Mouse (Mus musculus) gastrocnemius, adult 18-20 months (tissue): ENCODE results near the gene Nudt7. TPM values are rescaled to one million over a fixed set of nuclear protein-coding genes. Genes with fewer than 3 reads are reported as not detected.

ENCODE experiments used
- DNase-seq: peaks from one replicate; pipeline ENCODE4 v3.0.0; 2021; ENCODE audit warnings: low spot score
- long read RNA-seq, 2 experiments: library from polyadenylated mRNA; stranded (forward); transcript quantifications; one replicate each; pipeline ENCODE4 v2.0.0; 2021
- total RNA-seq, 2 experiments: library from RNA; stranded (reverse); gene quantifications; 2 replicates each; pipeline ENCODE4 v1.2.3; 2021

Gene Nudt7
- total RNA-seq = 10 to 100 TPM; 24.9 to 27.5 TPM
- long read RNA-seq, experiment 1, transcript Nudt7-202 (4 exons, 3,543 nt) = major isoform, 5 of 14 reads
- long read RNA-seq, experiment 1, partial matches to known transcripts = 1 of 14 reads
- long read RNA-seq, experiment 1, other reads (novel, unspliced or antisense) = 1 of 14 reads
- long read RNA-seq, experiment 2, transcript Nudt7-202 (4 exons, 3,543 nt) = major isoform, 14 of 19 reads
- long read RNA-seq, experiment 2, partial matches to known transcripts = 0 of 19 reads
- long read RNA-seq, experiment 2, other reads (novel, unspliced or antisense) = 2 of 19 reads

DNA sequence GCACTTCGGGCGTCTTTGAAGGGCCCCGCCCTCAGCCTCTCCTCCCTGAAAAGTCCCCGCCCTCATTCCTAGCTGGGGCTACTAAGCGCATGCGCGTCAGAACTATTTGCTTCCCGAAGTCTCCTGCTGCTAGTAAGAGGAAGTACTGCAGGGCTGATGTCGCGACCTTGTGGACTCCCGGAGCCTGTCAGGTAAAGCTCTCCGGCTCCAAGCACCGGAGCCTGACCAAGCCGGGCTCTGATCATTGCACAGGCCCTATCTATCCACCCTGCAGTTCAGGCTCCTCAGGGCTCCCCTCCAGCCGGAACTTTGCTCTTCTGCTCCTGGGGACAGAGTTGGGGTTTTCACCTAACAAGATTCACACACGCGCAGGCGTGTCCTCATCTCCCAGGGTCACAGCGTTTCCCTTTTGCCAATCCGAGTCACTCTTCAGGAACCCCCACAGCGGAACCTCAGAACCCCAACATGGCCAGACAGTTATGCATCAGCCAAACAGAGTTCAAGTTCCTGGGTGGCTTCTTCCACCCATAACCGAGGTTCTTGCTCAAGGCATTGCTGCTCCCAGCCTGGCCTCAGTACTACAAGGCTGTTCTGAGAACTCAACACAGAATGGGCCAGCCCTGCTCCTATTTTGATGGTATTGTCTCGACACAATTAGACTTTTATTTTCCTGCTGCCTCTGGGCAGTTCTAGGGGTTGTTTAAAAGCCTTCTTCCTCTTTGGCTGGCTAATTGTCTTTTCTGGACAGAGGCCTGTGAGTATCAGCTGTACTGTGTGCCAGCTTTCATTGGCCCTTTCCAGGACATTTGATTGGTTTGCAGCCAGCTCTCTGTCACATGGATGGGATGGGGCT lies at the start of gene Nudt7:
Gene Nudt7, plus strand, starts transcription at position 48 of the 853 bp plus-strand sequence.
- peak; percentile 94 for DNase-seq

DNA sequence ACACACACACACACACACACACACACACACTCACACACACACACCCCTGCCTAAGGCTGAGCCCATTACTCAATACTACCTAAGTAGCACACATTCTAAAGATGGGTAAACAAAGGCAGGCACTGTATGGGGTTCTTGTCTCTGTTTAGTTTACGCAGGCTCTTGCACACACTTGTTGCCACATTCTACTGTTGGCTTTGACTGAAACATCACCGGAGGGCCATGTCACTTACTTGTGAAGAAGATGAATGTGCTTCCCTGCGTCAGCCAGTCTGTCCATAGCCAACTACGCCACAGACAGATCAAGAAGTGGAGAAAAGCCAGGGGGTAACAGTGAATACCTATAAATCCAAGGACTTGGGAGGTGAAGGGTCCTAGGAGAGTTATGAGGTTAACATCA lies 45.4 kb upstream of the Nudt7 start:
- no peak for DNase-seq

DNA sequence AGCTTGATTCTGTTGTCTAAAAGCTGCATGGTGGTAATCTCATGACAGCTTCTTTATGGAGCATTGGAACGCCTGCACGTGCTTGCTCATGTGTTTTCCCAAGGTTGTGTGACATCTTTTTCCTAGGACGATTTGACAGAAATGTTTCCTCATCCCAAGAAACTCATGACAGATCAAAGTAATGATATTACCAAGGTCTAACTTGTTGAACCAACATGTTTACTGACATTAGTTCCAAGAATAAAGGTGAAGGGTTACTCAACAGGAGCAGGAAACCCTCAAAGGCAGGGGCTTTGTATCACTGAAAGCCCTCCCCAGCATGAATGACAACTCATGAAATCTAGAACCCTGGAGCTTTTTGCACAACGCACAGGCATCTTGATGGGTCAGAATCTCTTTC lies 42.6 kb upstream of the Nudt7 start:
- DNase-seq = no peak

DNA sequence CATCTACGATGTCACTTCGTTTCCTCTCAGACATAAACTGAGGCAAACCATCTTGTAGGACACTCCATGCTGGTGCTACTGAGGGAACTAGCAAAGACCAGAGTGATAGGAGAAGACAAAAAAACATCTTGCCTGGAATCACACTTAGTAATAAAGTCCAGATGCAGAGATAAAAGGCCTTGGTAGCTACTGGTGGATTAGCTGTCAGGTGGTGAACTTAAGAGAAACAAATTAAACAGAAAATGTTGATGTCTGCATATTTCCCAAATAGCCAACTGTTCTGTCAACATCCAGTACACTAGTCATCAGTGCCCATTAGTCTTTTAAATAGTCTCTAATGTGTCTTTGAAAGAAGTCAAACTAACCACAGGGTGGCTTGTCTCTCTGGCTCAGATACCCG lies 40.0 kb upstream of the Nudt7 start:
- no peak for DNase-seq

DNA sequence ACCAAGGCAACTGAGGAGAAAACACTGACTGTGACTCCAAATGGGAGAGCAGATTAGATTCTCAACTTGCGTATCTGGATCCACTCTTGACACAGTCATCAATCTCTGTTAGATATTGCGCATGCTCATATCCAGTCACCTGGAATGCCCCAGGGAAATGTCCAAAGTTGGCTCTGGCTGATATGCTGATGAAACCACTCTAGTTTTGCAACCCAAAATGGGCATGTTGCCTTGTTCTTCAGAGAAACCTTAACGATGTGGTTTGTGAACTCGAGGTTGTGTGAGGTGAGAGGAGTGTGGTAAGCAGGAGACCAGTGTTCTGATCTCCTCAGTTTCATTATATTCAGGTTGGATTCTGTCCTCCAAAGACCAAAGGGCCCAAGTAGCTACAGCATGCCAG lies 38.8 kb upstream of the Nudt7 start:
- peak; percentile 2 for DNase-seq

DNA sequence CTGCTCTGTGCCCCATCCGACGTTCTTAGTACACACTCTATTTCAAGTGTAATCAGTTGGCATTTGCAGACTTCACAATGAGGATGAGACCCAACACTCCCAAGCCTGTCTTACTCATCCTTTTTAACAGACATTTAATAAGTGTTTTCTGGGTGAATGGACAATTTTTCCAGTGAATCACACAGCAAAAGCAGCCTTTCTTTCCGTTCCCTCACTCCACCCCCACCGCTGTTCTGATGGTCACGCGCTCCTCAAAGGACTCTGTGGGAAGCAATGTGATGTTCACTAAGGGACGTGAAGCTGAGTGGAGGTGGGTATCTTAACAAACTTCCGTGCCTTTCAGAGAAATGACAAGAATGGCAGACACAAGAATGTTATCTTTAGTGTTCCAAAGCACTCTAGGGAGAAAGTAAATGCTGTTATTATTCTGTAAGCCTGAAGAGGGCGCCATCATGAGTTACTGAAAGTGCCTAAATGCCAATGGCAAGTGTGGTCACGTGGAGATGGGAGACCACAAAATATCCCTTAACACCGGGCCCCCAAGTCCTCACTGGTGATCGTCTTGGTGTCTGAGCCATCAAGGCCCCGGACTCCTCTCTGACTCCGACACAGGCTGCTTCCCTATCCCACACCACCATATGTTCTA lies 32.7 kb upstream of the Nudt7 start:
- no peak for DNase-seq

DNA sequence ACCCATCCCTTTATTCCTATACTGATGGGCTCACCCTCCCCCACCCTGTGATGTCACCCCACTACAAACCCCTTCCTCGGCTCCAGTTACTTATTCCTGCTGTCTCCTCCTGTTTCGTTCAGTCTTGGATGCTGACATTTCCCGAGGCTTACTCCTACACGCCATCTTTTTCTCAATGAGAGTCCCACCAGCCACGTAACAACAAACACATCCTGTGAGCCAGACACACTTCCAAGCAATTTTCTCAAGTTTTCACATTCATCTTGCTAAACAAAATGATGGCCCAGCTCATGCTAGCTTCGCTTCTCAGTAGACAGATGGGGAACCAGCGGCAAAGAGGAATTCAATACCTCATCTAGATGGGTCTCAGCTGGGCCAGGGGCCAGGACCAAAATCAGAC lies 30.0 kb upstream of the Nudt7 start:
- no peak for DNase-seq

DNA sequence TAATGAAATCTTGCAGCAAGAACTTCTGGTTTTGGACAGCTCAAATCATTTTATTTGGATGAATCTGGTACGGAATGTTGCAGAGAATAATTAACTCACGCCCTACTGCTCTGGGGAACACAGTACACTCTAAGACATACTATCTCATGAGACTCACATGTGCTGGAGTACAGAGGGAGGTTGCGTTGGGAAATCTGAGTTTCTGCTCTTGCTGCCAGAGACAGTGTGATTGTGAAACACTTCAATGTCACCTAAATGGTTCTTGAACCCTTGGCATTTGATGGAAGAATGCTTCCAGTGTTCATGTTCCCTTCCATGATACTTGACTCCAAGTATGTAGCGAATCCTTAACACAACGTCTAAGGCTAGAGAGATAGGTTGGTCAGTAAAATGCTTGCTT lies 27.4 kb upstream of the Nudt7 start:
- no peak for DNase-seq

DNA sequence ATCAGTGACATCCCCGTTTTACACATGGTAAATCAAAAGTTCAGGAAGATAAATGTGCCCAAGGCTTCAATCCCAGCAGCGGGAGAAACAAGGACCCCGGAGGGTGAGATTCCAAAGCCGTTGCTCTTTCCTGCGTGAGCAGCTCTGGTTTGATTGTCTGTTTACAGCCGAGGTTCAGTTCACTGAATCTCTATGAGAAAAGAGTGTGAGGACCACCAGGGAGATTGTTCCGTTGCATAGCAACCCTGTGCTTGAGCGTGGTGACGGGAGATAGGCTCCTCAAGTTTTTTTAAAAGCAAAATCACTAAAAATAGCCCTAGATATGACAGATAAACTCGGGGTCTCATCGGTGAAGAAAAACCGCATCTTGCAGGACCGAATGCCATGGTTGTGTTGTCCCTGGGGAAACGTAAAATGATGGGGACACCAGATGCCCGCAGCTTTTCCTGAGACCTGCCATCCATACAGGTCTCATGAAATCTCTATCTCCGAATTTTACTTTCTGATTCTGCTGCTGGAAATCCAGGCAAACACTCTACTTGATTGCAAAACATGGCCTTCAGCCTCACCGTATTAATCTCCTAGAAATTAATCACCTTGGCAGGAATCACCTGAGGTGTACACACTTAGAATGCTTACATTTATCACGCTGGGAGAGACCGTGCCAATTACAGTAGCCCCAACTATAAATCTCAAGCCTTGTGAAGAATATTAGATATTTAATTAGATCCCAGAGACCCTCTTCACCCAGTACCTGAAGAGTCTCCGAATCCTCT lies 23.8 kb upstream of the Nudt7 start:
- DNase-seq = no peak

DNA sequence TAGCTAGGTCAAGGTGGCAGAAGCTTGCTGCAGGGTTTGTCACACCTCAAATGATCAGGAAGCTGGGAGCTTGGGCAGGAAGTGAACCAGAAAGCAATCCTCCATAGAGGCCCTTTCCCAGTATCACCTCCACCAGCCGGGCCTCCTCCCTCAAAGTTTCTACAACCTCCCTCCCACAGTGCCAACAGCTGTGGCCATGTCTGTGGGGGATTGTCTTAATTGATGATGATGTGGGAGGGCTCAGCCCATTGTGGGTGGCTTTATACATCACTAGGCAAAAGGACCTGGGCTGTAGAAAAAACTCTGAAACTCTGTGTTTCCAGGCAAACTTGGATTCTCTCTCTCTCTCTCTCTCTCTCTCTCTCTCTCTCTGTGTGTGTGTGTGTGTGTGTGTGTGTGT lies 18.3 kb upstream of the Nudt7 start:
- DNase-seq = no peak

DNA sequence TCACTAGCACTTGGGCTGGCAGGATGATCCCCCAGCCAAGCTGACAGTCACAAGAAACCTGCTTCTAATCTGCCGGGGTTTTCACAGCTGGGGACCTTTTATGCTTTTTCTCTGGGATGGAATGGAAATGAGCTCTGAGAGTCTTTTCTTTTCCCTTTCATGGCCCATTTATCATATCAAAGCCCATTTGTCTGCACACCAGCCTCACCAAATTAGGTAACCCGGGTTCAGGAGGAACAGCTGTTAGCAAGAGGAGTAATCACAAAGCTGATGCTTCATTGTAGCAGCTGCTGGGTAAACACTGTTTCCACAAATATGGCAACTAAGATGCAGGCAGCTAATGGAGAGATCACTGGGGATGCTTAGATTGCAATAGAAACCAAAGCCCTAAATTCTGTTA lies 17.3 kb upstream of the Nudt7 start:
- DNase-seq = no peak

DNA sequence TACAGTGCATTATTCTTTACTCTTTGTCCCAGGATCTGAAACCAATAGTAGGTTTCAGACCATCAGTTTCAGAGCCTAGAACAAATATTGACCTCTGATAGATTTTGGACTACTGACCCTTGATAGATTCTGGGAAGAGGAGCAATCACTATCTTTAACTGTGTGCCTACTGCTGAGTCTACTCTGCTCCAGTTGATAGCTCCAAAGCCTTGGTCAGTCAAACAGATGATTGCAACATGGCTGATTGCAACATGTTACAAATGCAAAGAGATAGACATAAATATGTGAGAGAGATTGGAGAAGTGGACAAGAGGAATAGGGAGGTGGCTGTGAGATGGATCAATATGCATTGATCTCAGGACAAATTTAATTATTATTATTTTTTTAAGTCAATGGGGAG lies 15.9 kb upstream of the Nudt7 start:
- DNase-seq = no peak

DNA sequence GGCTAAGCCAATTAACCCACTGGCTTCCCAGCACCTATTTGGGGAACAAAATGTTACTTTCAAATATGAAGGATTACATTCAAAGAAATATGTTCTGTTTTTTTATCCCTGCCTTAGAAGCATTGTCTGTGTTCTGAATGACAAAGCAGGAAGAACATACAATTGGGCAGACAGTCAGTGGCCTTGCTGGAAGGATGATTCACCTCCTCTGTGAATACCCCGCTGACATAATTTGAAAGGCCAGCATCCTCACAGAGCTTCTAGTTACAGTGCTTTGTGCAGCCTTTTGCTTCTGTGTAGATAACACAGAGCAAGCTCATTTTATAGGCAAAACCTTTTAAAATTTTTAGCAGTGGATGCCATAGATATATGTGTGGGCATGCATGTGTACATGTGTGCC lies 11.6 kb upstream of the Nudt7 start:
- DNase-seq = no peak

DNA sequence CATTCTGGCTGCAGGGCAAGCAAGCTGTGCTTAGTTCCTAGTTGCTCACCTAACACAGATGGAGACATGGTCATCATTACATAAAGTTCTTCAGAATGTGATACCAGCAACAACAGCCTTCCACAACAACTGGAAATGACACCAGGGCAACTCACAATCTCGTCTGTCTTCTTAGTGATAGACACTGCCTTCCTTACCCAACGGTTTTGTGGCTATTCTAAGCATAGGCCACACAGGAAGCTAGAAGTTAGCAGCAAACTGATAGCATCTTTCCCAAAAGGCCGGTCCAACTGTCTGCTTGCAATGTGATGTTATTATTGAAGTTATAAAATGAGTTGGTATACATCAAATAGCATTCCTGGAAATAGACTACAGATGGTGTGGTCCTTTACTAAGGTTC lies 9.7 kb upstream of the Nudt7 start:
- DNase-seq = no peak

DNA sequence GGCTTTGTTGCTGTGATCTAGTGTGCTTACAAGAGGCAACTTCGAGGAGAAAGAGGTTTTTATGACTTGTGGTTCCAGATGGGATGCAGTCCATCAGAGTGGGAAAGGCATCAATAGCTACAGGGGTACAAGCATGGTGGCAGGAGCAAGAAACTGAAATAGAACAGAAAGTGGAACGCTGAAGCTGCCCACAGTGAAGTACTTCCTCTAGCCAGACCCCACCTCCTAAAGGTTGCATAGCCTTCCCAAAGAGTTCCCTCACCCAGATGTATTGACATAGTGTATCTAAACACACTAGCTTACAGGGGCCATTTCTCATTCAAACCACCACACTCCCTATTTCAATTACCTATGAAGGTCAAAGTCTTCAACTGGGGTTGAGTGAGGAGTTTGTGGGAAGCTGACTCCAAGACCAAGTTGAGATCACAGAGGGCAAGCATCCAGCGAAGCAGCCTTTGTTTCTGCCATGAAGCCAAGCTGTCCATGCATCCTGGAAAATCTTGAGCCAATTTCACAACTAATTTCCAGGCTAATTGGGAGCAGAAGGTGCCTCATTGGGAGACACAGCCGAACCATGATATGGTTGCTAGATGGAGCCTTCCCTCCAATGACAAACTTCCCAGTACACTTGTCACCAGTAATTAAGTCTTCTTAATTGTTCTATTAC lies 9.1 kb upstream of the Nudt7 start:
- DNase-seq = no peak

DNA sequence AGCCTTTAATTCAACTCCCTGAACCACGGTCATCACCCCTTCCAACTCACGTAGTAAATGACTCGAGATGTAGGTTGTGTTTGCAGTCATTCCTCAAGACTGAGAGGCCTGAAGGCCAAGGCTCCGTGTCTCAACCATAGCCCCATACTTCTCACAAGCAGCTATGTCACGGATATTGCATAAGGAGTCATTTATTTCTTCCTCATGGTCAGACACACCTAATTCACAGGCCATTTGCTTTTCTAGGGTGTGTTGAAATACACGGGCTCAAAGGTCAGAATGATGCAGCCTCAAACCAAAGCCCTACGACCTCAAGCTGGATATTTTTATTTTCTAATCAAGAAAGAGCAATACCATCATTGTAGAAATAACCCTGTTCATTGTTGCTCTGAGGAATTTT lies 2.5 kb upstream of the Nudt7 start:
- no peak for DNase-seq

DNA sequence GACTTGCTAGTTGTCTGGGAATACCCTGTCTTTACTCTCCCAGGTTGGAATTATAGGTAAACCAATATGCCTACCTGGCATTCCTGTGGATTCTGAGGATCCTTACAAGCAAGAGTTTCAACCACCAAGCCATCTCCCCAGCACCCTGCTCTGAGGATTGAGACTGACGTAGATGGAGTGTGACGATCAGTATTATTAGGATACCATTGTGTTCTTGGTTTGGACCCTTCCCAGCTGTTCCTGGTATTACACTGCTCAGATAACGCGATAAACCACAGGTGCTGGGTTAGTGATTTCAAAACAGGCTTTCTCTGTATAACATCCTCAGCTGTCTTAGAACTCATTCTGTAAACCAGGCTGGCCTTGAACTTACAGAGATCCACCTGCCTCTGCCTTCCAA lies 1.9 kb upstream of the Nudt7 start:
- DNase-seq = no peak

DNA sequence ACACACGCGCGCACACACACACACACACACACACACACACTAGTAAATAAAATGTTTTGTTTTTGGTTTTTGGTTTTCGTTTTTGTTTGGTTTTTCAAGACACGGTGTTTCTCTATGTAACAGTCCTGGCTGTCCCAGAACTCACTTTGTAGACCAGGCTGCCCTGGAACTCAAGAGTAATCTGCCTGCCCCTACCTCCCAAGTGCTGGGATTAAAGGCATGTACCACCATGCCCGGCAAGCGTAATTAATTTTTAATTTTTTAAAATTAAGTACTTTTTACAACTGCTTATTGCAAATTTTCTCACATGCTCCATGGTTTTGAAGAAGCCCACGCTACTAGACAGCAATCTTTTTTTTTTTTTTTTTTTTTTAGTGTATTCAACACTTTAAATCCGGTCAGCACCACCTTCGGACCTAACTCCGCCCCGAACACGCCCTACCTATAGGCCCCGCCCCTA lies 277 bp upstream of the Nudt7 start:
- DNase-seq = no peak

DNA sequence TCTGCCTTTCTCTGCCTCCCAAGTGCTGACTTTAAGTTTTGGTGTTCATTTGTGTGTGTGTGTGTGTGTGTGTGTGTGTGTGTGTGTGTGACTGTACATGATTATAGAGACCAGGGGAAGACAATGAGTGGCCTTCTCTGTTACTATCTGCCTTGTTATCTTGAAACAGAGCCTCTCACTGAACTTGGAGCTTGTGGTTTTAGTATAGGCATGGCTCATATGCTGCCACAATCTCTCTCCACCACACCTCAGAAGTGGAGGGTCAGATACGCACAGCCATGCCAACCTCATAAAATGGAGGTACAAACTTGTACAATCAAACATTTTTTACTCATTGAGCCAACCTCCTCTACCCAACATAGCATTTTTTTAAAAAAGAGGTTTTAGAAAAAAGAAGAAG lies 3.4 kb downstream of the Nudt7 start:
- DNase-seq = no peak

DNA sequence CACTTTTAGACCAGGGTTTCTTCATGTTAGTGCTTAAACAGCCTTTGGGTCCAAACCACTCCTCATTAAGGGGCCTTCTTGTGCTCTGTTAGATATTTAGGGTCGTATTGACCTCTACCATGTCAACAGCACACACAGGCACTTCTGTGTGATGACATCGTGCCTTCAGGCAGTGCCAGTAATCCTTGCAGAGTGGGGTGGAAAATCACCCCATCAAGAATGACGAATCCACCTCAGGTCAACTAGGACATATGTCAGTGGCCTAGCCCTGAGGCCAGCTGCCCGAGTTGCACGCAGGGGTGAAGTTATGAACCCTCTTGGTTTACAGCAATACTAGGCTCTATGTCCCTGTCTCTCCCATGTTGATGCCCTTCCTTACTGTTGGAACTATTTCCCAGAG lies 3.8 kb downstream of the Nudt7 start:
- DNase-seq = peak; percentile 2

DNA sequence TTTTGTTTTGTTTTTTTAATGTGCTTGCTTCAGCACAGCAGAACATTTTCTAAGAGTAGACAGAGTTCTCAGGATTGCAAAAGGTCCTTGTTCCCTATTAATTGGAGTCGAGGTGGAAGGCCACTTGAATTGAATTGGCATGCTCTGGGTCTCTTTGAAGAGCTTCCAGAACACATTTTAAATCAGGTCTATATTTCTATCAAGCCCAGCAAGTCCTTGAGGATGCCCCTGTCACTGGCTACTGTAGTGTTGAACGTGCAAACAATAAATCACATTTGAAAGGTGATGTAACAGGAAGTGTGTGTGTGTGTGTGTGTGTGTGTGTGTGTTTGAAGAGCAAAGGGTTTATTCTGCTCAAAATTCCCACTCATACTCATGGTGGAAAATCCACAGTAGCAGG lies 7.1 kb downstream of the Nudt7 start:
- no peak for DNase-seq
